Mouse (Mus musculus) heart, embryonic 13.5 days (tissue): Measurements from ENCODE around the gene Rabgap1l. TPM values are rescaled to one million over a fixed set of nuclear protein-coding genes. Genes with fewer than 3 reads are reported as not detected.

ENCODE experiments used
- ATAC-seq: fragments of 200-750 bp; cut with Nextera tagmentation; 2 replicates; pipeline ENCODE4 v1.8.0; 2017; ENCODE audit warnings: moderate TSS enrichment; ENCODE audit not compliant: insufficient number of reproducible peaks, low FRiP score, low TSS enrichment; ENCODE audit errors: extremely low read depth
- H3K27ac ChIP-seq: fragments of 300-500 bp; sonication (generic); replicated peaks from 2 replicates; pipeline ENCODE4 v1.5.1; 2015; ENCODE audit warnings: moderate library complexity, mild to moderate bottlenecking, inconsistent platforms
- H3K27me3 ChIP-seq: fragments of 300-500 bp; sonication (generic); replicated peaks from 2 replicates; pipeline ENCODE4 v1.6.1; 2015; ENCODE audit warnings: mild to moderate bottlenecking, inconsistent platforms
- H3K36me3 ChIP-seq: fragments of 300-500 bp; sonication (generic); 2 replicates; pipeline ENCODE4 v1.6.1; 2015; ENCODE audit warnings: mild to moderate bottlenecking, inconsistent platforms
- H3K4me1 ChIP-seq: fragments of 300-500 bp; sonication (generic); 2 replicates; pipeline ENCODE4 v1.6.1; 2015; ENCODE audit warnings: inconsistent platforms
- H3K4me2 ChIP-seq: fragments of 300-500 bp; sonication (generic); 2 replicates; pipeline ENCODE4 v1.6.1; 2015; ENCODE audit warnings: inconsistent platforms, mild to moderate bottlenecking, moderate library complexity
- H3K4me3 ChIP-seq: fragments of 300-500 bp; sonication (generic); 2 replicates; pipeline ENCODE4 v1.5.1; 2015; ENCODE audit warnings: moderate library complexity, mild to moderate bottlenecking, inconsistent platforms
- H3K9ac ChIP-seq: fragments of 300-500 bp; sonication (generic); 2 replicates; pipeline ENCODE4 v1.6.1; 2015; ENCODE audit warnings: inconsistent platforms, mild to moderate bottlenecking, moderate library complexity
- H3K9me3 ChIP-seq: fragments of 300-500 bp; sonication (generic); 2 replicates; pipeline ENCODE4 v1.6.1; 2016; ENCODE audit warnings: inconsistent platforms
- WGBS: fragments of 180-500 bp; shearing (Covaris S2); methylation state at CpG from one replicate; pipeline ENCODE4 v1.1.7; 2015; ENCODE audit warnings: mixed read lengths; 5-methylcytosine and 5-hydroxymethylcytosine counted together
- polyA plus RNA-seq: library from polyadenylated mRNA; unstranded; fragments of >200 nt; fragmentation: Nextera tagmentation; extraction: Ambion mirVana; gene quantifications from 2 replicates; pipeline ENCODE4 v1.2.1, GENCODE M21; 2015

The Rabgap1l gene
- polyA plus RNA-seq, 1 experiment from 2014 or later = 63.6 TPM

- Histone ChIP-seq H3K36me3 (no peaks in the 10 kb centered on the region), H3K4me2 (no peak overlapping the region), H3K4me1 (0 out of 2 replicates have a peak, but pooled peaks cover 2% of the 10 kb centered on the region), H3K27ac (no peak overlapping the region), H3K4me3 (no peak overlapping the region), H3K9ac (no peak overlapping the region), H3K27me3 (no peaks in the 10 kb centered on the region), H3K9me3 (no peaks in the 10 kb centered on the region)
- WGBS = 69% methylated on average over 1 of the region's 1 CpGs
- ATAC-seq = no peak
Observed at GRCm38 (mm10) chr1:160409123-160409522, 383.9 kb downstream of the Rabgap1l start.

- Histone ChIP-seq H3K27me3 (no peaks in the 10 kb centered on the region), H3K27ac (no peak overlapping the region), H3K9me3 (no peaks in the 10 kb centered on the region), H3K9ac (no peak overlapping the region), H3K36me3 (no peaks in the 10 kb centered on the region), H3K4me3 (no peak overlapping the region), H3K4me2 (no peak overlapping the region), H3K4me1 (0 out of 2 replicates have a peak, but pooled peaks cover 2% of the 10 kb centered on the region)
- 68% methylated on average over 4 of the region's 4 CpGs for WGBS
- no peak for ATAC-seq
Observed at GRCm38 (mm10) chr1:160408302-160408897, 384.6 kb downstream of the Rabgap1l start.

DNA sequence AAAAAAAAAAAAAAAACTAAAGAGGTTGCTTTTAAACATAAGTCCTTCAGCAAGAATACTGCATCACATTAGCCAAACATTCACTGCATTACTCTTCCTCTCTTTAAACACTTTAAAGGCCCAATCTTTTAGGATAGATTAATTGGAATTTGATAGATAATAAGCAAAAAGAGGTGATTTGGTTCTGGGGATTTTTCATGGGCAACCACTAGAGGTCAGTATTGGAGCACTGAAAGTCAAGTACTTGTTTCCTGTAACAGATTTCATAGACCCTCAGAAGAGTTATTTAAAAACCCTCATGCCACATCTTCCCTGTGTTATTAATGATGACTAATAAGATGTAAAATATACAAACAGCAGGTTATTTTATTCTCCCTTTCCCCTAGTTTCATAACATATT is 393.6 kb downstream of the Rabgap1l start:
- ATAC-seq = no peak
- Histone ChIP-seq H3K9me3 (no peaks in the 10 kb centered on the region), H3K36me3 (no peaks in the 10 kb centered on the region), H3K27me3 (no peaks in the 10 kb centered on the region), H3K4me3 (no peak overlapping the region), H3K4me1 (peaks cover 10% of the 10 kb centered on the region), H3K27ac (no peak overlapping the region), H3K4me2 (no peak overlapping the region), H3K9ac (no peak overlapping the region)

- H3K4me1 ChIP-seq = peaks cover 10% of the 10 kb centered on the region
- no peak overlapping the region for H3K4me3 ChIP-seq
- H3K4me2 ChIP-seq = no peak overlapping the region
- H3K9ac ChIP-seq = no peak overlapping the region
- no peaks in the 10 kb centered on the region for H3K27me3 ChIP-seq
- no peak overlapping the region for H3K27ac ChIP-seq
- no peaks in the 10 kb centered on the region for H3K9me3 ChIP-seq
- H3K36me3 ChIP-seq = no peaks in the 10 kb centered on the region
- no peak for ATAC-seq
- 62% methylated on average over 2 of the region's 2 CpGs for WGBS
Observed at GRCm38 (mm10) chr1:160397037-160397436, 396.0 kb downstream of the Rabgap1l start.

DNA sequence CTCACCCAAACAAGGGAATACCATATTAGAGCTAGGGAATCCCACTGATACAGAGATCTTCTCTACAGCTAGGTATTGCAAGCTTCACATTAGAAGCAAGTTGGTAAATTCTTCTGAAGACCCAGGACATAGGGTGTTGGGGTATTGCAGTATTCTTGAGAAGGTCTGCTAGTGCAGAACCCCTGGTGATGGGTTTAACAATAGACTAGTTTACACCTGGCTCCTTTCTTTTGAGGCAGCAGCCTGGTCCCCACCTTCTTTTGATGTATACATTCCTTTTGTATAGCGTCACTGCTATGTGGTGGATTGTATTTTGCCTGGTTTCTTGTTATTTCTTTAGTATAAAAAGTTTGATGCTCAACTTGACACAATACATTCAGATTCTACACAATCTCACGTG is 405.6 kb downstream of the Rabgap1l start:
- H3K9ac ChIP-seq = no peak overlapping the region
- WGBS = 65% methylated on average over 2 of the region's 2 CpGs

DNA sequence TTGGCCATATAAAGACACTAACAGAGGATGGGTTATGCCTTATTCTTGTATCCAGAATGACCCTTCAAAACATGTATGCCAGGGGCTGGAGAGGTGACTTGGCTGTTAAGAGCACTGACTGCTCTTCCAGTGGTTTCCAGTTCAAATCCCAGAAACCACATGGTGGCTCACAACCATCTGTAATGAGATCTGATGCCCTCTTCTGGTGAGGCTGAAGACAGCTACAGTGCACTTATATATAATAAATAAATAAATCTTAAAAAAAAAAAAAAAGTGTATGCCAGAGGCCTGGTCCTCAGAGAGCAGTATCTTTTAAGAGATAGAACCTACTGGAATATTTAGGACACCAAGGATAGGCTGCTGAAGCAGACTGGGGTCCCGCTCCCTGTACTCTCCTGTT is 414.6 kb downstream of the Rabgap1l start:
- no peaks in the 10 kb centered on the region for H3K27me3 ChIP-seq
- no peaks in the 10 kb centered on the region for H3K36me3 ChIP-seq
- H3K4me1 ChIP-seq = no peaks in the 10 kb centered on the region
- H3K9ac ChIP-seq = no peak overlapping the region
- no peak for ATAC-seq
- H3K4me2 ChIP-seq = no peak overlapping the region
- no peak overlapping the region for H3K4me3 ChIP-seq
- H3K27ac ChIP-seq = no peak overlapping the region
- 90% methylated on average over 1 of the region's 1 CpGs for WGBS
- no peaks in the 10 kb centered on the region for H3K9me3 ChIP-seq

More for the DNA sequence above, 405.6 kb downstream of the Rabgap1l start:
- H3K27ac ChIP-seq = no peak overlapping the region
- no peak overlapping the region for H3K4me2 ChIP-seq
- no peaks in the 10 kb centered on the region for H3K27me3 ChIP-seq
- H3K4me3 ChIP-seq = no peak overlapping the region
- no peaks in the 10 kb centered on the region for H3K9me3 ChIP-seq
- ATAC-seq = no peak
- H3K36me3 ChIP-seq = no peaks in the 10 kb centered on the region
- no peaks in the 10 kb centered on the region for H3K4me1 ChIP-seq

DNA sequence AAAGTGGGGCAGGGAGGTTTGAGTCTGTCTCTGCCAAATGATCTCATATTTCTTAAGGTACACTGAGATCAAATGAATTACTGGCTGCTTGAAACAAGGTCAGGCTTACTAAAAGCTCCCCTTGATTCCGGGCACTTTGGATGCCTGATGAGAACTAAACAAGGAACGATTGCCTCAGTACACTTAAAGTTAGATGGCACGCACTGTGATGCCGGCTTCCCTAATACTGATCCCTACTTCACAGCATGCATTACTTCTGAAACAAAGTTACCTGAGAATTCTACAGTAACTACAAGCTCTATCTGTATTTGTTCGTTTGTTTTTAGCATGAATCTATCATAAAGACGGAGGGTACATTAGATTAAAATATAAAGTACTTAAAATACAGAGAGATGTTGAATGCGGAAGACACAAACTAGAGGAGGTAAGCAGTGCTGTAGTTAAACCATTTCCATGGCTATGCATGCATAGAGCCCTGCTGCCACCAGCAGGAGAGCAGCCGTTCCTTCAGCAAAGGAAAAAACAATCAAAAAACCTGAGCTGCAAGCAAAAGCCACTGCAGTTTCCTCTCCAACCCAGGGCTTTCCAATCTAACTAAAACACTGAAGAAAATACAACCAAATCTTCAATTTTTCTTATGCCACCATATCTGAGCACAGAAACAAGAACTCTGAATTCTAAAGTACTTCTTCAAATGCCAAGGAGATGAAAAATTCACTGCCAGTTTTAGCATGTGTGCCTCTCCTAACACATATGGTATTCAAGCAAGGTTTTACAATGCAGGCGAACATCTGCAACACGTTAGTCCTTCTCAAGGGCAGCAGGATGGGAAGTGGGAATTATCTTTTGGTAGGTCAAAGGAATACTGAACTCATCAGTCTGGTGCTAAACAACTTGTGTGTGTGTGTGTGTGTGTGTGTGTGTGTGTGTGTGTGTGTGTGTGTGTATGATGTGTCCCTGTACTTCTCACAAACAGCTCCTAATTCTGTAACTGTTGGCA is 415.4 kb downstream of the Rabgap1l start:
- H3K4me1 ChIP-seq = no peaks in the 10 kb centered on the region
- 53% methylated on average over 10 of the region's 10 CpGs for WGBS
- no peak for ATAC-seq

GRCm38 (mm10) chr1:160374490-160374889 is 418.5 kb downstream of the Rabgap1l start:
- no peak for ATAC-seq
- Histone ChIP-seq H3K4me2 (no peak overlapping the region), H3K4me1 (peaks cover 13% of the 10 kb centered on the region), H3K9me3 (no peaks in the 10 kb centered on the region), H3K27me3 (no peaks in the 10 kb centered on the region), H3K9ac (no peak overlapping the region), H3K27ac (no peak overlapping the region), H3K4me3 (no peak overlapping the region), H3K36me3 (no peaks in the 10 kb centered on the region)

More for the DNA sequence above, 415.4 kb downstream of the Rabgap1l start:
- Histone ChIP-seq H3K9me3 (no peaks in the 10 kb centered on the region), H3K36me3 (no peaks in the 10 kb centered on the region), H3K4me2 (no peak overlapping the region), H3K9ac (0 out of 2 replicates have a peak overlapping the region, but pooled peaks have one; percentile 24), H3K27me3 (no peaks in the 10 kb centered on the region), H3K4me3 (no peak overlapping the region), H3K27ac (no peak overlapping the region)

- Histone ChIP-seq H3K9me3 (no peaks in the 10 kb centered on the region), H3K27ac (no peak overlapping the region), H3K9ac (no peak overlapping the region), H3K4me1 (peaks cover 13% of the 10 kb centered on the region), H3K4me2 (no peak overlapping the region), H3K4me3 (no peak overlapping the region), H3K36me3 (no peaks in the 10 kb centered on the region), H3K27me3 (no peaks in the 10 kb centered on the region)
- no peak for ATAC-seq
- 71% methylated on average over 7 of the region's 7 CpGs for WGBS
Observed at GRCm38 (mm10) chr1:160373306-160373705, 419.7 kb downstream of the Rabgap1l start.

- no peak overlapping the region for H3K4me3 ChIP-seq
- peaks cover 17% of the 10 kb centered on the region for H3K4me1 ChIP-seq
- H3K27me3 ChIP-seq = no peaks in the 10 kb centered on the region
- no peaks in the 10 kb centered on the region for H3K36me3 ChIP-seq
- no peak overlapping the region for H3K4me2 ChIP-seq
- ATAC-seq = no peak
- no peak overlapping the region for H3K27ac ChIP-seq
- H3K9me3 ChIP-seq = no peaks in the 10 kb centered on the region
- no peak overlapping the region for H3K9ac ChIP-seq
Observed at GRCm38 (mm10) chr1:160371696-160372095, 421.3 kb downstream of the Rabgap1l start.

DNA sequence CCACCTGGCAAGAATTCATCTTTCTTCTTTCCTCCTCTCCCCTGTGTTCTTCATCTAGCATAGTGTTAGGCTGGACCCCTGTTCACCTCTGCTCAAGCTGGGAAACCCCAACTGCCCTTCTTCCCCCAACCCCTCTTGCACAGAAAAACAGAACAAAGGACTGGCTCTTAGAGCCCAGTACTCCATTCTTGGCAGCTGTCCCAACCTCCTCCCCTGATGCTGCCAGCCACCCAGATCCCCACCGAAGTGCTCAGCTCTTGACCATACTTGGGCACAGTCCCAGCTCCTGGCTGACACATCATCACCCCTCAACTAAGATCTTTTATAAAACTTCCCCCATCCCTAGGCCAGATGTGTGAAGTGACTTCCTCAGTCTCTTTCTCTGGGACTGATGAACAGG is 422.5 kb downstream of the Rabgap1l start:
- H3K4me2 ChIP-seq = no peak overlapping the region
- ATAC-seq = peak; percentile 71
- 4% methylated on average over 1 of the region's 1 CpGs for WGBS
- H3K27ac ChIP-seq = peak overlapping the region; percentile 93
- no peak overlapping the region for H3K9ac ChIP-seq
- no peaks in the 10 kb centered on the region for H3K9me3 ChIP-seq
- peaks cover 22% of the 10 kb centered on the region for H3K4me1 ChIP-seq
- H3K36me3 ChIP-seq = no peaks in the 10 kb centered on the region
- no peaks in the 10 kb centered on the region for H3K27me3 ChIP-seq
- H3K4me3 ChIP-seq = no peak overlapping the region
